Mouse (Mus musculus) bone marrow, adult 2 months (tissue): ENCODE measurements around the gene Il1r2. TPM values are rescaled to one million over a fixed set of nuclear protein-coding genes. Genes with fewer than 3 reads are reported as not detected.

Source experiments
- H3K27ac ChIP-seq: fragments of 200-500 bp; 2 replicates; pipeline ENCODE4 v1.5.1; 2012; ENCODE audit warnings: low read depth, mild to moderate bottlenecking, control low read depth, inconsistent platforms, low read length; ENCODE audit not compliant: control insufficient read depth, poor library complexity, insufficient read depth
- H3K4me1 ChIP-seq: fragments of 200-500 bp; 2 replicates; pipeline ENCODE4 v1.6.1; 2011; ENCODE audit warnings: low read length; ENCODE audit not compliant: control insufficient read depth, insufficient read depth
- H3K4me3 ChIP-seq: fragments of 200-500 bp; replicated peaks from 2 replicates; pipeline ENCODE3; 2011; ENCODE audit warnings: mild to moderate bottlenecking, low read depth, low read length, control low read depth; ENCODE audit not compliant: control insufficient read depth
- CTCF ChIP-seq: fragments of 200-500 bp; IDR thresholded peaks from 2 replicates; pipeline ENCODE4 v1.5.1; 2011; ENCODE audit warnings: low read length, control low read depth; ENCODE audit not compliant: control insufficient read depth, insufficient read depth
- POLR2A ChIP-seq: fragments of 200-500 bp; IDR thresholded peaks from 2 replicates; pipeline ENCODE4 v1.6.1; 2011; ENCODE audit warnings: low read depth, mild to moderate bottlenecking, control low read depth, low read length, borderline replicate concordance; ENCODE audit not compliant: control insufficient read depth
- WGBS: fragments of 180-500 bp; shearing (Covaris S2); methylation state at CpG from one replicate; pipeline ENCODE4 v1.1.7; 2018; 5-methylcytosine and 5-hydroxymethylcytosine counted together
- polyA plus RNA-seq: library from polyadenylated mRNA; stranded (reverse); fragments of >200 nt; gene quantifications from 2 replicates; pipeline ENCODE4 v1.2.4, GENCODE M21; 2011; ENCODE audit warnings: low replicate concordance; ENCODE audit not compliant: missing spikeins, insufficient read depth, insufficient read length

Il1r2 gene
- polyA plus RNA-seq, 1 experiment = 36.8 TPM

GRCm38 (mm10) chr1:40129321-40129720 is 55.4 kb downstream of the Il1r2 start:
- H3K4me1 ChIP-seq = peaks cover 3% of the 10 kb centered on the region; the same call in 1 of the 2 replicates
- WGBS = 72% methylated on average over 2 of the region's 2 CpGs
- H3K27ac ChIP-seq = no peak overlapping the region
- TF ChIP-seq POLR2A (no peak), CTCF (no peak)
- no peak overlapping the region for H3K4me3 ChIP-seq

GRCm38 (mm10) chr1:40131631-40132030 is 57.8 kb downstream of the Il1r2 start:
- Histone ChIP-seq H3K4me3 (no peak overlapping the region), H3K4me1 (peaks cover 1% of the 10 kb centered on the region; the same call in 1 of the 2 replicates), H3K27ac (no peak overlapping the region)
- TF ChIP-seq POLR2A = no peak
- TF ChIP-seq CTCF = no peak
- WGBS = 32% methylated on average over 1 of the region's 1 CpGs

- H3K4me3 ChIP-seq = no peak overlapping the region
- 45% methylated on average over 4 of the region's 4 CpGs for WGBS
- TF ChIP-seq CTCF (no peak), POLR2A (no peak)
- no peak overlapping the region for H3K27ac ChIP-seq
- H3K4me1 ChIP-seq = peaks cover 1% of the 10 kb centered on the region; the same call in 1 of the 2 replicates
These were observed 58.8 kb downstream of the Il1r2 start for GRCm38 (mm10) chr1:40132721-40133120.

GRCm38 (mm10) chr1:40133567-40133966 is 59.7 kb downstream of the Il1r2 start:
- 85% methylated on average over 3 of the region's 3 CpGs for WGBS
- Histone ChIP-seq H3K27ac (no peak overlapping the region), H3K4me3 (no peak overlapping the region), H3K4me1 (peaks cover 1% of the 10 kb centered on the region; the same call in 1 of the 2 replicates)
- no peak for TF ChIP-seq POLR2A

GRCm38 (mm10) chr1:40139798-40140532 is 66.1 kb downstream of the Il1r2 start:
- Histone ChIP-seq H3K4me3 (no peak overlapping the region), H3K27ac (no peak overlapping the region), H3K4me1 (no peaks in the 10 kb centered on the region)
- TF ChIP-seq CTCF = no peak
- TF ChIP-seq POLR2A = no peak
- WGBS = 77% methylated on average over 14 of the region's 14 CpGs

GRCm38 (mm10) chr1:40156096-40156495 is 82.2 kb downstream of the Il1r2 start:
- Histone ChIP-seq H3K4me1 (no peaks in the 10 kb centered on the region), H3K27ac (no peak overlapping the region), H3K4me3 (no peak overlapping the region)
- TF ChIP-seq POLR2A (no peak), CTCF (no peak)
- 78% methylated on average over 6 of the region's 6 CpGs for WGBS

- H3K27ac ChIP-seq = no peak overlapping the region
- no peaks in the 10 kb centered on the region for H3K4me1 ChIP-seq
- 87% methylated on average over 4 of the region's 4 CpGs for WGBS
- no peak for TF ChIP-seq POLR2A
- H3K4me3 ChIP-seq = no peak overlapping the region
These were observed 89.5 kb downstream of the Il1r2 start for GRCm38 (mm10) chr1:40163329-40163917.

GRCm38 (mm10) chr1:40164331-40164730 is 90.5 kb downstream of the Il1r2 start:
- no peak for TF ChIP-seq CTCF
- no peak for TF ChIP-seq POLR2A
- H3K4me1 ChIP-seq = no peaks in the 10 kb centered on the region
- no peak overlapping the region for H3K4me3 ChIP-seq
- WGBS = 84% methylated on average over 4 of the region's 4 CpGs
- H3K27ac ChIP-seq = no peak overlapping the region

- 80% methylated on average over 8 of the region's 8 CpGs for WGBS
- Histone ChIP-seq H3K4me1 (no peaks in the 10 kb centered on the region), H3K27ac (no peak overlapping the region), H3K4me3 (no peak overlapping the region)
- TF ChIP-seq POLR2A = no peak
- no peak for TF ChIP-seq CTCF
These were observed 93.7 kb downstream of the Il1r2 start for GRCm38 (mm10) chr1:40167585-40167984.
